Mouse (Mus musculus): ENCODE measurements around the gene Psmd1. TPM values are rescaled to one million over a fixed set of nuclear protein-coding genes. Genes with fewer than 3 reads are reported as not detected.

Psmd1 gene
- total and polyA plus RNA-seq, 3 experiments = 42.8 to 200 (median 172) TPM

DNA sequence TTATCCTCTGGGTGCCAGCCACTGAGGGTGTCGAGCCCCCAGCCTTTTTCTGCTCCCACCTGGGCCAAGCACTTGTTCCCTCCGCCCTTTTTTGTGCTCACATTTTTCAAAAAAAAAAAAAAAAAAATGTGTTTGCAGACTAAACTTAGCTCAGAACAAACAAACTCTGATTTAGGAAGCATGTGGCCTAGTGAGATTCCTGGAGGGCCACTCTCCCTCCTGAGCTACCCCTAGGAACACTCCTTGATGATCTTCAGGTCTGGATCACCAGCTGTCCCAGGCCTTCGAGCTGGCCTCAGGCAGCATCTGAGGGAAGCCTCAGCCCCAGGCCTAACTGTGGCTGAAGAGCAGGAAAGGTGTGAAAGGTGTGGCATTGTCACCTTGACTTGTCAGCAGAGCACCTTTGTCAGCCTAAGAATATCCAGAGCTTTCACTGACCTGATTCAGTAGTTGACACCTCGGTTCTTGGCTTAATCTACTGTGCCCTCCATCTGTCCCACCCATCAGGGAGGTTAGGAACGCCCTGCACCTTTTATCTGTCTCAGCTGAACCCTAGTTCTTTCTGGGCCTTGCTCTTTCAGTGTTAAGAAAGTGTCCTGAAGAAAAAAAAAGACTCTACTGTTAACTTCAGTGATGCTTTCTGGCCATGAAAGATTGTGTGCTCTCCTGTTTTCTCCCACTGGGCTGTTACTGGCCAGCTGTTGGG lies 118.0 kb downstream of the Psmd1 start:
- TF ChIP-seq POLR2AphosphoS5 (IDR thresholded peaks at IDR 0.05; ENCODE audit: insufficient replicate concordance, low read depth, low read length) = no peak
- TF ChIP-seq CTCF (IDR thresholded peaks at IDR 0.05; ENCODE audit: low read depth, low read length) = no peak
- TF ChIP-seq TAL1 (conservative IDR thresholded peaks at IDR 0.05; ENCODE audit: low read depth, low read length) = no peak
- no peak for TF ChIP-seq GATA1 (IDR thresholded peaks at IDR 0.05; ENCODE audit: borderline replicate concordance, low read length)
- no peak for TF ChIP-seq GATA2 (IDR thresholded peaks at IDR 0.05; ENCODE audit: borderline replicate concordance, low read depth, low read length)
- DNase-seq (ENCODE audit: low spot score) (no peak), ATAC-seq (ENCODE audit: extremely low read depth, insufficient number of reproducible peaks, low FRiP score, poor library complexity, severe bottlenecking) (no peak)
- Histone ChIP-seq H3K4me1 (ENCODE audit: insufficient read depth, low read depth, low read length) (peaks cover 3% of the 10 kb centered on the region; the same call in 1 of the 2 replicates), H3K36me3 (replicated peaks) (peaks cover 47% of the 10 kb centered on the region), H3K27me3 (ENCODE audit: insufficient read depth, low read length) (no peaks in the 10 kb centered on the region), H3K9me3 (replicated peaks) (no peaks in the 10 kb centered on the region), H3K4me3 (ENCODE audit: low read depth, low read length) (no peak overlapping the region)

DNA sequence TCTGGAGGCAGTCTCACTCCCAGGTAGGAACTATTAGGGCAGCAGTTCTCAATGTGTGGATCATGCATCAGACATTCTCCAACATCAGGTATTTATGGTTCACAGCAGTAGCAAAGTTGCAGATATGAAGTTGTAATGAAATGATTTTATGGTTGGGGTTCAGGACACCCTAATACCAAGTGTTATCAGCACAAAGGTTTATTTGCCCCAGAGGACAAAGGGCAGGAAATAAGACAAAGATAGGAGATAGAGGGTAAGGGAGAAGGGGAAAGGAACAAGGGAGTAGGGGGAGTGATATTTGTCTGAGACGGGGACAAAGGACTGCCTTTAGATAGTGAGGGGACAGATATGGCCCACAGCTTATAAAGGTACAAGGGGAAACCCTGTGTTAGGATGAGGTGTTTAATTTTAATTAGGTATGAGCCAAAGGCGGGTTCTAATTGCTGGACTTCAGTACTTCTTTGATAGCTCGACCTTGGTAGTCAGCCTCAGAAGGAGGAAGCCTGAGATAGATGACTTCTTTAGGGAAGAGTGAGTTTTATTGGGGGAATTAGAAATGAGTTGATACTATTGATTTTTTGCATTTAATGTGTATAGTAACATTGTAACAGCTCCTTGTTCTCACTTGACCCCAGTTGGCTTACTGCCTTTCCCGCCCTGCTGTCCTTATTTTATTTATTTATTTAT lies 119.5 kb downstream of the Psmd1 start:
- H3K27me3 ChIP-seq (ENCODE audit: insufficient read depth, low read length) = no peaks in the 10 kb centered on the region
- H3K4me3 ChIP-seq (ENCODE audit: low read depth, low read length) = no peak overlapping the region
- H3K4me1 ChIP-seq (ENCODE audit: insufficient read depth, low read depth, low read length) = peaks cover 3% of the 10 kb centered on the region; the same call in 1 of the 2 replicates
- no peak for TF ChIP-seq GATA1 (IDR thresholded peaks at IDR 0.05; ENCODE audit: borderline replicate concordance, low read length)
- no peak for TF ChIP-seq POLR2AphosphoS5 (IDR thresholded peaks at IDR 0.05; ENCODE audit: insufficient replicate concordance, low read depth, low read length)
- no peak for TF ChIP-seq TAL1 (conservative IDR thresholded peaks at IDR 0.05; ENCODE audit: low read depth, low read length)
- no peak for TF ChIP-seq GATA2 (IDR thresholded peaks at IDR 0.05; ENCODE audit: borderline replicate concordance, low read depth, low read length)
- TF ChIP-seq CTCF (IDR thresholded peaks at IDR 0.05; ENCODE audit: low read depth, low read length) = no peak
- H3K9me3 ChIP-seq (replicated peaks) = no peaks in the 10 kb centered on the region
- no peak for ATAC-seq (ENCODE audit: extremely low read depth, insufficient number of reproducible peaks, low FRiP score, poor library complexity, severe bottlenecking)
- no peak for DNase-seq (ENCODE audit: low spot score)
- peaks cover 43% of the 10 kb centered on the region for H3K36me3 ChIP-seq (replicated peaks)

DNA sequence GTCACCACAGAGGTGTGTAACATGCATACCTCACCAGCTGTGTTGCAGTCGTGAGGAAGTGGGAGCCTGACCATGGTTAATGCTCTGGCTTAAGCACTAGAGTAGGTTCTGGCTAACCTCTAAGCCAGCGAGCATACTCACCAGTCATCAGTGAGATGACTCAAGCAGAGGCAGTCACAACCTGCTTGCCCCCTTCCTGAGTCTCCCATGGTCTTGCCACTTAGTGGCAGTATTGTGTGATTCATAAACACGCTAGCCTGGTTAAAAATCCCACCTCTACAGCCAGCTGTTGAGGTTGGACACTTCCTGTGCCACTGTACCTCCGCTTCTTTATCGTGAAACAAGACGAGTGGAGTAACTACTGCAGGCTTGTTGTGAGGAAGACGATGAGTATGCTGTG lies 122.6 kb downstream of the Psmd1 start:
- Histone ChIP-seq H3K4me3 (ENCODE audit: low read depth, low read length) (no peak overlapping the region), H3K9me3 (replicated peaks) (no peaks in the 10 kb centered on the region), H3K27me3 (ENCODE audit: insufficient read depth, low read length) (no peaks in the 10 kb centered on the region), H3K36me3 (replicated peaks) (peaks cover 45% of the 10 kb centered on the region), H3K4me1 (ENCODE audit: insufficient read depth, low read depth, low read length) (no peaks in the 10 kb centered on the region)
- TF ChIP-seq CTCF (IDR thresholded peaks at IDR 0.05; ENCODE audit: low read depth, low read length) (no peak), POLR2AphosphoS5 (IDR thresholded peaks at IDR 0.05; ENCODE audit: insufficient replicate concordance, low read depth, low read length) (no peak), TAL1 (conservative IDR thresholded peaks at IDR 0.05; ENCODE audit: low read depth, low read length) (no peak), GATA2 (IDR thresholded peaks at IDR 0.05; ENCODE audit: borderline replicate concordance, low read depth, low read length) (no peak), GATA1 (IDR thresholded peaks at IDR 0.05; ENCODE audit: borderline replicate concordance, low read length) (no peak)
- no peak for ATAC-seq (ENCODE audit: extremely low read depth, insufficient number of reproducible peaks, low FRiP score, poor library complexity, severe bottlenecking)
- no peak for DNase-seq (ENCODE audit: low spot score)

- Histone ChIP-seq H3K4me1 (ENCODE audit: insufficient read depth, low read depth, low read length) (no peaks in the 10 kb centered on the region), H3K27me3 (ENCODE audit: insufficient read depth, low read length) (no peaks in the 10 kb centered on the region), H3K9me3 (replicated peaks) (no peaks in the 10 kb centered on the region), H3K4me3 (ENCODE audit: low read depth, low read length) (no peak overlapping the region), H3K36me3 (replicated peaks) (peaks cover 40% of the 10 kb centered on the region)
- DNase-seq (ENCODE audit: low spot score) = no peak
- TF ChIP-seq POLR2AphosphoS5 (IDR thresholded peaks at IDR 0.05; ENCODE audit: insufficient replicate concordance, low read depth, low read length) (no peak), CTCF (IDR thresholded peaks at IDR 0.05; ENCODE audit: low read depth, low read length) (no peak), GATA2 (IDR thresholded peaks at IDR 0.05; ENCODE audit: borderline replicate concordance, low read depth, low read length) (no peak), GATA1 (IDR thresholded peaks at IDR 0.05; ENCODE audit: borderline replicate concordance, low read length) (no peak), TAL1 (conservative IDR thresholded peaks at IDR 0.05; ENCODE audit: low read depth, low read length) (no peak)
- no peak for ATAC-seq (ENCODE audit: extremely low read depth, insufficient number of reproducible peaks, low FRiP score, poor library complexity, severe bottlenecking)
These were observed 123.7 kb downstream of the Psmd1 start for GRCm38 (mm10) chr1:86187856-86188255.

DNA sequence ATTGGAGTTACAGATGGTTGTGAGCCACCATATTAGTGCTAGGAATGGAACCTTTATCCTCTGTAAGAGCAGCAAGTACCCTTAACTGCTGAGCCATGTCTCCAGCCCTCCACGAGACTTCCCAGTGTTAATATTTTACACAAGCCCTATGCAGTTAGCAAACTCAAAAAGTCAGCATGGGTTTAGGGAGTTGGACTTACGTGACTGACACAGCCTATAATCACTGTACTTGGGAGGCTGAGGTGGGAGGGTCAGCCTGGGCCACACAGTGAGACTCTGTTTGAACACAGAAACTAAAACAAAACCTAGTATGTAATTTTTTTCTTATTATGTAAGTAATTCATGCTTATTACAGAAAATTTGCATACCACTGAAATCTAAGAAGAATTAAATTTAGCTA lies 124.1 kb downstream of the Psmd1 start:
- no peaks in the 10 kb centered on the region for H3K9me3 ChIP-seq (replicated peaks)
- no peaks in the 10 kb centered on the region for H3K4me1 ChIP-seq (ENCODE audit: insufficient read depth, low read depth, low read length)
- TF ChIP-seq CTCF (IDR thresholded peaks at IDR 0.05; ENCODE audit: low read depth, low read length) (no peak), GATA1 (IDR thresholded peaks at IDR 0.05; ENCODE audit: borderline replicate concordance, low read length) (no peak), GATA2 (IDR thresholded peaks at IDR 0.05; ENCODE audit: borderline replicate concordance, low read depth, low read length) (no peak), TAL1 (conservative IDR thresholded peaks at IDR 0.05; ENCODE audit: low read depth, low read length) (no peak), POLR2AphosphoS5 (IDR thresholded peaks at IDR 0.05; ENCODE audit: insufficient replicate concordance, low read depth, low read length) (no peak)
- no peak overlapping the region for H3K4me3 ChIP-seq (ENCODE audit: low read depth, low read length)
- H3K36me3 ChIP-seq (replicated peaks) = peaks cover 37% of the 10 kb centered on the region
- no peak for ATAC-seq (ENCODE audit: extremely low read depth, insufficient number of reproducible peaks, low FRiP score, poor library complexity, severe bottlenecking)
- DNase-seq (ENCODE audit: low spot score) = no peak
- no peaks in the 10 kb centered on the region for H3K27me3 ChIP-seq (ENCODE audit: insufficient read depth, low read length)

Other genes with a start within 250 kb of the Psmd1 start
- gene Itm2c, start 170.1 kb upstream of the Psmd1 start, total RNA-seq (2014; fragmentation: Nextera tagmentation) = 51.8 and 67.5 TPM in 2 replicates
- gene Itm2c, start 170.1 kb upstream of the Psmd1 start, total RNA-seq (2017) = 149 and 176 TPM in 2 replicates
- 67.9 and 69.9 TPM in 2 replicates for gene Itm2c, start 170.1 kb upstream of the Psmd1 start, polyA plus RNA-seq (2012)
- not detected in 2 replicates for gene 4933407L21Rik, start 135.9 kb upstream of the Psmd1 start, total RNA-seq (2014; fragmentation: Nextera tagmentation)
- 0.05 TPM in 1 of 2 replicates, not detected in the other for gene 4933407L21Rik, start 135.9 kb upstream of the Psmd1 start, total RNA-seq (2017)
- not detected in 2 replicates for gene 4933407L21Rik, start 135.9 kb upstream of the Psmd1 start, polyA plus RNA-seq (2012)
- 0.30 and 0.44 TPM in 2 replicates for gene Gpr55, start 103.4 kb upstream of the Psmd1 start, total RNA-seq (2014; fragmentation: Nextera tagmentation)
- 0.93 and 1.2 TPM in 2 replicates for gene Gpr55, start 103.4 kb upstream of the Psmd1 start, total RNA-seq (2017)
- gene Gpr55, start 103.4 kb upstream of the Psmd1 start, polyA plus RNA-seq (2012) = 0.14 and 0.37 TPM in 2 replicates
- gene Spata3, start 47.6 kb upstream of the Psmd1 start, total RNA-seq (2014; fragmentation: Nextera tagmentation) = not detected in 2 replicates
- gene Spata3, start 47.6 kb upstream of the Psmd1 start, total RNA-seq (2017) = 0.52 TPM in 1 of 2 replicates, not detected in the other
- not detected in 2 replicates for gene Spata3, start 47.6 kb upstream of the Psmd1 start, polyA plus RNA-seq (2012)
- gene 2810459M11Rik, start 18.5 kb upstream of the Psmd1 start, total RNA-seq (2014; fragmentation: Nextera tagmentation) = not detected in 2 replicates
- 0.11 TPM in 1 of 2 replicates, not detected in the other for gene 2810459M11Rik, start 18.5 kb upstream of the Psmd1 start, total RNA-seq (2017)
- gene 2810459M11Rik, start 18.5 kb upstream of the Psmd1 start, polyA plus RNA-seq (2012) = not detected in 2 replicates
- not detected in 2 replicates for gene Htr2b, start 47.6 kb downstream of the Psmd1 start, total RNA-seq (2014; fragmentation: Nextera tagmentation)
- 0.11 and 0.12 TPM in 2 replicates for gene Htr2b, start 47.6 kb downstream of the Psmd1 start, total RNA-seq (2017)
- not detected in 2 replicates for gene Htr2b, start 47.6 kb downstream of the Psmd1 start, polyA plus RNA-seq (2012)
- gene Gm21972, start 69.2 kb downstream of the Psmd1 start, total RNA-seq (2014; fragmentation: Nextera tagmentation) = 8.2 and 15.5 TPM in 2 replicates
- 9.3 and 17.7 TPM in 2 replicates for gene Gm21972, start 69.2 kb downstream of the Psmd1 start, total RNA-seq (2017)
- 9.2 and 10.7 TPM in 2 replicates for gene Gm21972, start 69.2 kb downstream of the Psmd1 start, polyA plus RNA-seq (2012)
- 11.2 and 15.0 TPM in 2 replicates for gene Armc9, start 90.4 kb downstream of the Psmd1 start, total RNA-seq (2014; fragmentation: Nextera tagmentation)
- 8.0 and 12.3 TPM in 2 replicates for gene Armc9, start 90.4 kb downstream of the Psmd1 start, total RNA-seq (2017)
- 4.0 and 4.8 TPM in 2 replicates for gene Armc9, start 90.4 kb downstream of the Psmd1 start, polyA plus RNA-seq (2012)
- not detected in 2 replicates for gene B3gnt7, start 238.4 kb downstream of the Psmd1 start, total RNA-seq (2014; fragmentation: Nextera tagmentation)
- 0.12 and 0.16 TPM in 2 replicates for gene B3gnt7, start 238.4 kb downstream of the Psmd1 start, total RNA-seq (2017)
- 0.02 TPM in 1 of 2 replicates, not detected in the other for gene B3gnt7, start 238.4 kb downstream of the Psmd1 start, polyA plus RNA-seq (2012)

Measured in G1E (cell line).